Mouse (Mus musculus): ENCODE data around the gene Wrb. TPM values are rescaled to one million over a fixed set of nuclear protein-coding genes. Genes with fewer than 3 reads are reported as not detected.

The Wrb gene
- polyA plus RNA-seq, 1 experiment = 28.4 TPM

DNA sequence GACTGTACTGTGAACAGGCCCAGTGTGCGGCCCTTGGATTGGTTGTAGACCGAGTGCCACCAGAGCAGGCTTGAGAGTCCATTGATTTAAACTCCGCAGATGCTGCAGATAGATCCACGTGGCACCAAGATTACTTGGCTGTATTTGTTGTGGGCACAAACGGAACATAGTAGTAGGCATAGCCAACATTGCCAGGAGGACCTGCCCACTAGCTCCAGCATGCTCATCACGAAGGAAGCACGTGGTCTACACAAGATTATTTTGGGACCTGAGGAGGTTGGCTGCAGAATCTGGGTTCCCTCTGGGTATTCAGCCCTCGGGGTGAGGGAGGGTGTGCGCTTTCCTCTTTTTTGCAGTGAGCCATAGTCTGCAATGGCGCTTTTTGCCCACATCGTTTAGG is 12.0 kb downstream of the Wrb start:
- no peak for DNase-seq (ENCODE audit: low read depth in 1 of 2, low spot score in 2 of 2)
- TF ChIP-seq POLR2A (IDR thresholded peaks at IDR 0.05; ENCODE audit: low read depth, low read length) (no peak), CTCF (IDR thresholded peaks at IDR 0.05; ENCODE audit: extremely low read depth, insufficient read depth, insufficient read length, insufficient replicate concordance) (no peak)
- 66% methylated on average over 11 of the region's 11 CpGs for WGBS
- Histone ChIP-seq H3K4me1 (ENCODE audit: control insufficient read depth, insufficient read depth, insufficient read length) (peaks cover 5% of the 10 kb centered on the region; the same call in 1 of the 2 replicates), H3K27ac (ENCODE audit: insufficient read depth, low read length) (no peak overlapping the region), H3K27me3 (ENCODE audit: control insufficient read depth, insufficient read depth, low read length) (peaks cover 6% of the 10 kb centered on the region), H3K36me3 (ENCODE audit: control insufficient read depth, insufficient read depth, low read length) (no peaks in the 10 kb centered on the region), H3K4me3 (ENCODE audit: extremely low read depth, insufficient read depth, insufficient read length) (no peak overlapping the region)

DNA sequence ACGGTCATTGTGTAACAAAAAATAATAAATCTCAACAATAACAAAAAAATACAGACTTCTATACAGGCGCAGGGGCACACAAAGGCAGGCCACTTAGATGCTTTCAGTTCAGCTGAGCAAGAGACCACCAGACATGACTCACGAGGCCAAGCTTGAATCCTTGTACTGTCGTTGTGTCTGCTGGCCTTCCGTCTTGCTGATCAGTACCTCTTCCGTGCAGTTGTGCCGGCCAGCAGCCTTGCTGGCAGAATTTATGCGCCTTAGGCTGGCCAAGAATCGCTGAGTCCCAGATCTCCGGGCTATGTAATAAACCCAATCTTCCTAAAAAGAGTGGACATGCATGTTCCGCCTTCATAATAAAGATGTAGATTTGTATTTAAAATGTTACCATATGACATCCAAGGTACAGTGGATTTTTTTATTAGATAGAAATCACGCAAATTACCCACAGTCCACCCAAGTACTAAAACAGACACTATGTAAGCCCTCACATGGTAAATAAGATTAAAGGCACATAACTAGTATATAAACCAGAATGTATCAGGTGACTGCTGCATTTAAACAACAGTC is 13.4 kb downstream of the Wrb start:
- Histone ChIP-seq H3K36me3 (ENCODE audit: control insufficient read depth, insufficient read depth, low read length) (no peaks in the 10 kb centered on the region), H3K4me3 (ENCODE audit: extremely low read depth, insufficient read depth, insufficient read length) (peak overlapping the region; percentile 57; the same call in 1 of the 2 replicates), H3K27me3 (ENCODE audit: control insufficient read depth, insufficient read depth, low read length) (peaks cover 6% of the 10 kb centered on the region), H3K27ac (ENCODE audit: insufficient read depth, low read length) (no peak overlapping the region), H3K4me1 (ENCODE audit: control insufficient read depth, insufficient read depth, insufficient read length) (peaks cover 5% of the 10 kb centered on the region; the same call in 1 of the 2 replicates)
- 89% methylated on average over 12 of the region's 12 CpGs for WGBS
- no peak for DNase-seq (ENCODE audit: low read depth in 1 of 2, low spot score in 2 of 2)
- TF ChIP-seq POLR2A (IDR thresholded peaks at IDR 0.05; ENCODE audit: low read depth, low read length) (no peak), CTCF (IDR thresholded peaks at IDR 0.05; ENCODE audit: extremely low read depth, insufficient read depth, insufficient read length, insufficient replicate concordance) (no peak)

DNA sequence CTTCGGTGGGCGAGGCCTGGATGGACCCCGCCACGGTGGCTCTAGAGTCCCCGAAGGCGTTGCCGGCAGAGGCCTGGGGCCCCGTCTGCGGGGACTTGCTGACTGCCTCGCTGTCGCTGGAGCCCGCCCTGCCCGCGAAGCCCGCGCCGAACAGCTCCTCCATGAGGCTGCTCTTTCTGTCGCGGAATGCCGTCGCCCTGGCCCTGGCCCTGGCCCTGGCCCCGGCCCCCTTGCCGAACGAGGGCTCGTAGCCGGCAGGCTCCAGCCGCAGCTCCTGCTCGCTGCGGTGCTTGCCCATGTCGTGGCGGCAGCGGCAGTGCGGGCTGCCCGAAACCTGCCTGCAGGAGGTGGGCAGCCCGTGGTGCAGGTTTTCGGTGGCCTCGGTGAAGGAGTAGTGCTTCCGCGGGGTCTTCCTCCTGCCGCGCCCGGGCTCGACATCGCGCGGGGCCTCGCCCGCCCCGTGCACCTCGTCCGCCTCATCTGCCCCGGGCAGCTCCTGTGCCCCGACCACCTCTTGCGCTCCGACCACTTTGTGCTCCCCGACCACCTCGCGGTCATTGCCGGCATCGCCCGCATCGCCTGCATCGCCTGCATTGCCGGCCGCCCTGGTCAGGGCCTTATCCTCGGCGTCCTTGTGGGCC is 14.0 kb downstream of the Wrb start:
- Histone ChIP-seq H3K36me3 (ENCODE audit: control insufficient read depth, insufficient read depth, low read length) (no peaks in the 10 kb centered on the region), H3K27ac (ENCODE audit: insufficient read depth, low read length) (no peak overlapping the region), H3K27me3 (ENCODE audit: control insufficient read depth, insufficient read depth, low read length) (peaks cover 6% of the 10 kb centered on the region), H3K4me1 (ENCODE audit: control insufficient read depth, insufficient read depth, insufficient read length) (peaks cover 5% of the 10 kb centered on the region; the same call in 1 of the 2 replicates), H3K4me3 (ENCODE audit: extremely low read depth, insufficient read depth, insufficient read length) (peak overlapping the region; percentile 57; the same call in 1 of the 2 replicates)
- 2% methylated on average over 63 of the region's 67 CpGs for WGBS
- peak; percentile 22; the same call in 1 of the 2 replicates for TF ChIP-seq CTCF (IDR thresholded peaks at IDR 0.05; ENCODE audit: extremely low read depth, insufficient read depth, insufficient read length, insufficient replicate concordance)
- no peak for TF ChIP-seq POLR2A (IDR thresholded peaks at IDR 0.05; ENCODE audit: low read depth, low read length)
- DNase-seq (ENCODE audit: low read depth in 1 of 2, low spot score in 2 of 2) = peak in 1 of 2 experiments; percentile 11

DNA sequence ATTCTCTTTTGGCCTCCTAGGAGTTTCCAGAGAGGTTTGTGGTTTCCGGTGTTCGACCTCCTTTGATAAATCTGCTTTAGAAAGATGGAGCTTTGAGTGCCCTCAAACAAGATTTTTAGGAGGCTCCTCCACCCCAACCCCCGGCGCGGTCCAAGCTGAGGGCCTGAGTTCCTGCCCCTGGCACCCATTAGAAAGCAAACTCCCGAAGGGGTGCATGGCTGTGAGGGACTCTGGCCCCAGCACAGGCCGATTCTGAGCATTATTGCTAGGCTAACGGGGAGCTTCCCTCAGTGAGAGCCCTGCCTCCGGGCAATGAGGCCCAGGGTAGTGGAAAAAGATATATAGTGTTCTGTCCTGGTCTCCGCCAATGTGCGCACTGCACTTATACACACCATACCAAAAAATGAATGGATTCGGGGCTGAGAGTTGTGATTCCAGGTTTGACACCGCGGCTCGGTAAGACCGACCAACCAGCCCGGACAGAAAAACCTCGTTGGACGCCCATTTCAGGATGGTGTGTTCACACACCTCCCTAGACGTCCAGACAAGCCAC is 14.7 kb downstream of the Wrb start:
- peaks cover 6% of the 10 kb centered on the region for H3K27me3 ChIP-seq (ENCODE audit: control insufficient read depth, insufficient read depth, low read length)
- no peaks in the 10 kb centered on the region for H3K36me3 ChIP-seq (ENCODE audit: control insufficient read depth, insufficient read depth, low read length)
- H3K4me3 ChIP-seq (ENCODE audit: extremely low read depth, insufficient read depth, insufficient read length) = peak overlapping the region; percentile 57; the same call in 1 of the 2 replicates
- no peak overlapping the region for H3K27ac ChIP-seq (ENCODE audit: insufficient read depth, low read length)
- no peak for DNase-seq (ENCODE audit: low read depth in 1 of 2, low spot score in 2 of 2)
- peaks cover 5% of the 10 kb centered on the region; the same call in 1 of the 2 replicates for H3K4me1 ChIP-seq (ENCODE audit: control insufficient read depth, insufficient read depth, insufficient read length)
- 74% methylated on average over 20 of the region's 20 CpGs for WGBS
- TF ChIP-seq POLR2A (IDR thresholded peaks at IDR 0.05; ENCODE audit: low read depth, low read length) (no peak), CTCF (IDR thresholded peaks at IDR 0.05; ENCODE audit: extremely low read depth, insufficient read depth, insufficient read length, insufficient replicate concordance) (no peak)

DNA sequence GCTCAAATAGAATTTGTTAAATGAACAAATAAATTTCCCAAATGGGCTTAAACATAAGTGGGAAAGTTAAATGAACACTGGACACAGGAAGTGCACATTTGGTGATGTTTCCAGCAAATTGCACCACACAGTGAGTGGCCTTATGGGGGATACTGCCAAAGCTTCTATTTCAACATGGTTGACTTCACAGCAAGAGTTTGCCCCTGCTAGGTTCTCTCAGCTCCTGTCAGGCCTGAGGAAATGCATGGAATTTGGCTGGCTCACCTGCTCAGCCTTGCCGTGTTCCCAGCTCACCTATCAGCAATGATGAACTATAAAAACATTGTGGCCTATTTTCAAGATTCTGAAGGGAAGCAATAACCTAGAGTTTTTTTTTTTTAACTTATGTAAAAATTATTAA is 15.7 kb downstream of the Wrb start:
- WGBS = 91% methylated on average over 1 of the region's 1 CpGs
- Histone ChIP-seq H3K4me3 (ENCODE audit: extremely low read depth, insufficient read depth, insufficient read length) (no peak overlapping the region), H3K27ac (ENCODE audit: insufficient read depth, low read length) (no peak overlapping the region), H3K36me3 (ENCODE audit: control insufficient read depth, insufficient read depth, low read length) (no peaks in the 10 kb centered on the region), H3K4me1 (ENCODE audit: control insufficient read depth, insufficient read depth, insufficient read length) (peaks cover 5% of the 10 kb centered on the region; the same call in 1 of the 2 replicates), H3K27me3 (ENCODE audit: control insufficient read depth, insufficient read depth, low read length) (peaks cover 6% of the 10 kb centered on the region)
- DNase-seq (ENCODE audit: low read depth in 1 of 2, low spot score in 2 of 2) = no peak
- TF ChIP-seq POLR2A (IDR thresholded peaks at IDR 0.05; ENCODE audit: low read depth, low read length) (no peak), CTCF (IDR thresholded peaks at IDR 0.05; ENCODE audit: extremely low read depth, insufficient read depth, insufficient read length, insufficient replicate concordance) (no peak)

DNA sequence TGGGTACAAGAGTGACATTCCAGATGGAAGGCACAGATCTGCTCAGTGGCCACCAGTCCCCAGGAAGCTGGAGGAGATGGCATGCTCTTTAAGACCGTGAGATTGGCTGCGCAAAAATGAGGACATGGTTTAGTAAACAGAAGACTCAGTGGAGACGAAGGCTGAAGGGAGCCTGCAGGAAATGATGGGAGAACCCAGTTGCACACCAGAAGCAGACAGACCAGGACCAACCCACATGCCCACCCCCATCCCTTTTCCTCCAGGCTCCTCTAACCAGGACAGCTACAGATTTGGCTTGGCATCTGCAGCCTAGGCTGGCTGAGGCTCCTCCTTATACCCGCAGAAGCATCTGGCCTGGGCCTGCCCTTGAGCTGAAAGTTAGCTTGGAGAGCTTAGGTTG is 16.1 kb downstream of the Wrb start:
- no peak for DNase-seq (ENCODE audit: low read depth in 1 of 2, low spot score in 2 of 2)
- Histone ChIP-seq H3K4me3 (ENCODE audit: extremely low read depth, insufficient read depth, insufficient read length) (no peak overlapping the region), H3K4me1 (ENCODE audit: control insufficient read depth, insufficient read depth, insufficient read length) (peaks cover 5% of the 10 kb centered on the region; the same call in 1 of the 2 replicates), H3K36me3 (ENCODE audit: control insufficient read depth, insufficient read depth, low read length) (no peaks in the 10 kb centered on the region), H3K27me3 (ENCODE audit: control insufficient read depth, insufficient read depth, low read length) (peaks cover 6% of the 10 kb centered on the region), H3K27ac (ENCODE audit: insufficient read depth, low read length) (no peak overlapping the region)
- WGBS = 93% methylated on average over 4 of the region's 4 CpGs
- no peak for TF ChIP-seq POLR2A (IDR thresholded peaks at IDR 0.05; ENCODE audit: low read depth, low read length)
